Mouse (Mus musculus) mouse embryonic stem cell (cell line): ENCODE data around the gene Olfr725.

Source experiments
- in situ Hi-C, 2 experiments: fragments of 300-500 bp; cut with MboI; formaldehyde crosslinking; loops; 1 replicate in 1 of 2; 3 replicates in 1 of 2; pipeline ENCODE4 v1.14.3; 2019 to 2020; ENCODE audit warnings: low sequenced_read_pairs in 2 of 2, low pct_unique_long_range_greater_than_20kb in 1 of 2, mixed read lengths in 1 of 2; ENCODE audit not compliant: unreplicated experiment in 1 of 2

Gene Olfr725

GRCm38 (mm10) chr14:50040275-50040674 lies at the start of gene Olfr725:
TSS of gene Olfr725 (minus strand) at chr14:50040375.
- in situ Hi-C loops: no loop called here

- in situ Hi-C loops: loop anchor here in 1 of 2 experiments (25.0 kb wide), 1 partner anchor 725 kb away; the partner anchor contains the start of gene Ttc5
Observed at GRCm38 (mm10) chr14:50062733-50063104, 22.5 kb upstream of the Olfr725 start.

DNA sequence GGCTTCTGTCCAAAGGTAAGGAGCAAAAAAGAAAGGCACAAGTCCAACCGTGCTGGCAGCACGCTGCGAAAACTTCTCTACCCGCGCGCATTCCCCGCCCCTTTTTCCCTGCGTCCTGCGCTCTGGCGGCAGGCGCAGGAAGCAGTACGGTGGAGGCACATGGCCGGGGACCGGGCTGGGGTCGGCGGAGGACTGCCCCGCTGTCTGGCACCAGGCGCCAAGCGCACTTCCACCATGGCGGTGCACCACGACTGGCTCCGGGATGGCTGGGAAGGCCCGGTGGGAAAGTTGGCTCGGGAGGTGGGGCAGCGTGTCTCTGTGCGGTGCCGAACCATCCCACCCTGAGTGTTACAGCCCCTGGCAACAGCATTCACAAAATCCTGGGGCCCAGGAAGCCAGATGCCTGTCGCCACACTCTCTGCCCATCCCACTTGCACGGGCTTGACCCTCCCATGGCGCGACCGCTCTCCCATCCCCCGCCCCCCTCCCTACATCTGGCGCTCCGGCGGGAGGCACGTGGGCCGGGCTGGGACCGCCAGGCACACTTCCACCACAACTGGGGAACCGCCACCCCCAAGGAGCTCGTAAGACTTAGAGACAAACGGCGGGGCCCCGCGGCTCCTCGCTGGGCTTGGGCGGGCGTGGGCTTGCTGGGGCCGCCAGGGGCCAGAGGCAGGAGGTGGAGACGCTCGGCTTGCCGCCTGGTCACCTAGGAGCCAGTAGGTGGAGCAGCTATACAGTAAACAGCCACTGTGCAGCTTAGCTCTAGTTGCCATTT lies 22.0 kb upstream of the Olfr725 start:
- in situ Hi-C loops: loop anchor here in 1 of 2 experiments (25.0 kb wide), 1 partner anchor 725 kb away; the partner anchor contains the start of gene Ttc5

- in situ Hi-C loops: loop anchor here in 1 of 2 experiments (25.0 kb wide), 1 partner anchor 726 kb away; the partner anchor contains the start of gene Ttc5
Observed at GRCm38 (mm10) chr14:50061590-50061954, 21.4 kb upstream of the Olfr725 start.

DNA sequence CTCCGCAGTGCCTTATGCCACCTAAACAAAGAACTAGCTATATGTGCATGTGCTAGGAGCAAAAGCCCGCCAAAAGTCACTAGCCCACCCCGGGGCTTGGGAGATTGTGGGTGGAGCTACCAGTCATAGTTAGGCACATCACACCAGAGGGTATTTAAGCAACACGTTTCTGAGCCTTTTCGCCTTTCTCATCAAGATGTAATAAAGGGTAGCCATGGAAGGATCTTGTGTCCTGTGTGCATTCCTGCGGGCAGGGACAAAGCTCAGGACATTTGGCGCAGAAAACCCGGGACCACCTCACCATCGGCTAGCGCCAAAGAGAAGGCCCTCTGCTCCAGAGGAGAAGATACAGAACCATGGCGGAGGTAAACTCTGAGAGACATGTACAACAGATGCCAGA lies 21.0 kb upstream of the Olfr725 start:
- in situ Hi-C loops: loop anchor here in 1 of 2 experiments (25.0 kb wide), 1 partner anchor 726 kb away; the partner anchor contains the start of gene Ttc5

GRCm38 (mm10) chr14:50032041-50032440 lies 8.1 kb downstream of the Olfr725 start:
- in situ Hi-C loops: no loop called here

DNA sequence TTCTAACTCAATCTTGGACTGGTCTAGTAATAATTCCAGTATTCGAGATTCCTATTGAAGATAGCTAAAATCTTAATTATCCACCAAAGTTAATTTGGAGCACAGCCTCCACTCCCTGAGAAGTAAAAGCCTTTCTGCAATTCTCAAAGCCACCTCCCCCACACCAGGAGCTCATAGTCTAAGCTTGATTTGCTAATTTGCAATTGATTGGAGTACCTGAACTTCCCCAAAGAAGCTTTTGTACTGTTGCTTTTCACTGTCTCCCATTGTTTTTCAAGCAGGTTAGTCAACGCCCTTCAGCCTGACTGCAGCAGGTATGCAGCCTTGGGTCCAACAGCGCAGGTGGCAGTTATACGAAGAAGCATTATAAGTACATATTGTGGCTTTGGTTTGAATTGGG lies 8.8 kb downstream of the Olfr725 start:
- in situ Hi-C loops: no loop called here

- in situ Hi-C loops: no loop called here
Observed at GRCm38 (mm10) chr14:50026371-50026770, 13.8 kb downstream of the Olfr725 start.
